Mouse (Mus musculus) heart, postnatal 0 days (tissue): ENCODE data around the gene Cic.

Experiments used
- CTCF ChIP-seq: IDR thresholded peaks from 2 replicates; pipeline ENCODE4 v1.5.1; 2016; ENCODE audit warnings: antibody characterized with exemption, control low read depth, low read depth
- EP300 ChIP-seq: IDR thresholded peaks from 2 replicates; pipeline ENCODE4 v1.6.1; 2016; ENCODE audit warnings: antibody characterized with exemption, low read depth

- TF ChIP-seq CTCF = no peak
- no peak for TF ChIP-seq EP300
These were observed 27.0 kb downstream of the Cic start for GRCm38 (mm10) chr7:25294495-25294894.
